Mouse (Mus musculus) midbrain, embryonic 13.5 days (tissue): Measurements from ENCODE around the gene Egfl7. TPM values are rescaled to one million over a fixed set of nuclear protein-coding genes. Genes with fewer than 3 reads are reported as not detected.
A peak's percentile ranks its signal among the peaks of the same experiment; 100 is the strongest.

ENCODE experiments used
- ATAC-seq: fragments of 200-750 bp; cut with Nextera tagmentation; 2 replicates; pipeline ENCODE4 v1.8.0; 2017; ENCODE audit warnings: mild to moderate bottlenecking, moderate TSS enrichment, moderate library complexity
- H3K27ac ChIP-seq: fragments of 300-500 bp; sonication (generic); 2 replicates; pipeline ENCODE4 v1.5.1; 2015; ENCODE audit warnings: inconsistent platforms, mild to moderate bottlenecking, moderate library complexity
- H3K27me3 ChIP-seq: fragments of 300-500 bp; sonication (generic); 2 replicates; pipeline ENCODE4 v1.6.1; 2015; ENCODE audit warnings: mild to moderate bottlenecking, inconsistent platforms
- H3K36me3 ChIP-seq: fragments of 300-500 bp; sonication (generic); 2 replicates; pipeline ENCODE4 v1.6.1; 2015; ENCODE audit warnings: mild to moderate bottlenecking, inconsistent platforms
- H3K4me1 ChIP-seq: fragments of 300-500 bp; sonication (generic); replicated peaks from 2 replicates; pipeline ENCODE4 v1.6.1; 2015; ENCODE audit warnings: inconsistent platforms
- H3K4me2 ChIP-seq: fragments of 300-500 bp; sonication (generic); replicated peaks from 2 replicates; pipeline ENCODE4 v1.6.1; 2015; ENCODE audit warnings: moderate library complexity, mild to moderate bottlenecking, inconsistent platforms
- H3K4me3 ChIP-seq: fragments of 300-500 bp; sonication (generic); replicated peaks from 2 replicates; pipeline ENCODE4 v1.5.1; 2015; ENCODE audit warnings: mild to moderate bottlenecking, inconsistent platforms
- H3K9ac ChIP-seq: fragments of 300-500 bp; sonication (generic); replicated peaks from 2 replicates; pipeline ENCODE4 v1.6.1; 2015; ENCODE audit warnings: mild to moderate bottlenecking, inconsistent platforms
- H3K9me3 ChIP-seq: fragments of 300-500 bp; sonication (generic); 2 replicates; pipeline ENCODE4 v1.6.1; 2016; ENCODE audit warnings: mild to moderate bottlenecking, inconsistent platforms
- WGBS: fragments of 180-500 bp; shearing (Covaris S2); methylation state at CpG from one replicate; pipeline ENCODE4 v1.1.7; 2015; 5-methylcytosine and 5-hydroxymethylcytosine counted together
- polyA plus RNA-seq: library from polyadenylated mRNA; unstranded; fragments of >200 nt; fragmentation: Nextera tagmentation; extraction: Ambion mirVana; gene quantifications from 2 replicates; pipeline ENCODE4 v1.2.1, GENCODE M21; 2015

The Egfl7 gene
- polyA plus RNA-seq, 1 experiment from 2014 or later, result 55.9 TPM

DNA sequence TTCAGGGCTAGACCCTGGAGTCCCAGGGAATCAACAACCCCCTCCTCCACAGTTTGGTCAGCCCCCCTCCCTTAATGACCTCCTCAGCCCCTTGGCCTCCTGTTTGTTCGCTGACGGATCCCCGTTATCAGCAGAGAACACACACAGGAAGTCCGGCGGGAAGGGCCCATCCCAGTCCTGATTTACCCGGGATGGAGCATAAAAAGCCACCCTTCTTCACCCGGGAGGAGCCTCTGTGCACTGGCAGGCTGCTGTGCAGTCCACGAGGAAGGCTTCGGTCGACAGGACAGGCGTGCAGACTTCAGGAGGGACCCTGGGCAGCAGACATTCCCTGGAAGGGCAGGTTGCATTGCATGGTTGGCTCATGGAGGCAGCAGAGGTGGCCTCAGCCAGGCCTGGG lies 3.8 kb downstream of the Egfl7 start:
- WGBS, result 75% methylated on average over 11 of the region's 11 CpGs
- H3K4me3 ChIP-seq, result peak overlapping the region; percentile 14; the same call in 1 of the 2 replicates
- no peaks in the 10 kb centered on the region for H3K36me3 ChIP-seq
- no peak for ATAC-seq
- peaks cover 14% of the 10 kb centered on the region for H3K4me1 ChIP-seq
- H3K27ac ChIP-seq, result 0 out of 2 replicates have a peak overlapping the region, but pooled peaks have one; percentile 51
- no peaks in the 10 kb centered on the region for H3K27me3 ChIP-seq
- H3K9me3 ChIP-seq, result no peaks in the 10 kb centered on the region
- no peak overlapping the region for H3K4me2 ChIP-seq
- H3K9ac ChIP-seq, result 0 out of 2 replicates have a peak overlapping the region, but pooled peaks have one; percentile 36

- no peaks in the 10 kb centered on the region for H3K36me3 ChIP-seq
- no peaks in the 10 kb centered on the region for H3K9me3 ChIP-seq
- no peaks in the 10 kb centered on the region for H3K27me3 ChIP-seq
- 72% methylated on average over 6 of the region's 6 CpGs for WGBS
- peak overlapping the region; percentile 23; the same call in 1 of the 2 replicates for H3K9ac ChIP-seq
- peaks cover 14% of the 10 kb centered on the region for H3K4me1 ChIP-seq
- H3K27ac ChIP-seq, result peak overlapping the region; percentile 1; the same call in 1 of the 2 replicates
- H3K4me3 ChIP-seq, result 0 out of 2 replicates have a peak overlapping the region, but pooled peaks have one; percentile 53
- ATAC-seq, result 0 out of 2 replicates have a peak, but pooled peaks have one; percentile 1
- H3K4me2 ChIP-seq, result no peak overlapping the region
Observed at GRCm38 (mm10) chr2:26585713-26586112, 5.9 kb downstream of the Egfl7 start.

- peak; percentile 85 for ATAC-seq
- no peaks in the 10 kb centered on the region for H3K36me3 ChIP-seq
- peaks cover 14% of the 10 kb centered on the region for H3K4me1 ChIP-seq
- no peaks in the 10 kb centered on the region for H3K27me3 ChIP-seq
- peak within 1 kb of the TSS; percentile 1; the same call in 1 of the 2 replicates for H3K27ac ChIP-seq
- H3K4me3 ChIP-seq, result peak within 1 kb of the TSS; percentile 53
- H3K9me3 ChIP-seq, result no peaks in the 10 kb centered on the region
- H3K4me2 ChIP-seq, result peak within 1 kb of the TSS; percentile 75
- 1% methylated on average over 64 of the region's 65 CpGs for WGBS
- H3K9ac ChIP-seq, result peak within 1 kb of the TSS; percentile 71
Observed at GRCm38 (mm10) chr2:26586294-26587043, 6.7 kb downstream of the Egfl7 start, which contains the start of gene Gm20532. TSS of gene Gm20532 (plus strand) at chr2:26586639.

- H3K36me3 ChIP-seq, result no peaks in the 10 kb centered on the region
- WGBS, result 7% methylated on average over 11 of the region's 11 CpGs
- peak overlapping the region; percentile 71 for H3K9ac ChIP-seq
- no peaks in the 10 kb centered on the region for H3K9me3 ChIP-seq
- peak overlapping the region; percentile 53 for H3K4me3 ChIP-seq
- no peak overlapping the region for H3K27ac ChIP-seq
- H3K27me3 ChIP-seq, result no peaks in the 10 kb centered on the region
- H3K4me1 ChIP-seq, result peaks cover 14% of the 10 kb centered on the region
- ATAC-seq, result peak; percentile 64; the same call in 1 of the 2 replicates
- H3K4me2 ChIP-seq, result peak overlapping the region; percentile 75
Observed at GRCm38 (mm10) chr2:26587044-26587405, 7.2 kb downstream of the Egfl7 start.

DNA sequence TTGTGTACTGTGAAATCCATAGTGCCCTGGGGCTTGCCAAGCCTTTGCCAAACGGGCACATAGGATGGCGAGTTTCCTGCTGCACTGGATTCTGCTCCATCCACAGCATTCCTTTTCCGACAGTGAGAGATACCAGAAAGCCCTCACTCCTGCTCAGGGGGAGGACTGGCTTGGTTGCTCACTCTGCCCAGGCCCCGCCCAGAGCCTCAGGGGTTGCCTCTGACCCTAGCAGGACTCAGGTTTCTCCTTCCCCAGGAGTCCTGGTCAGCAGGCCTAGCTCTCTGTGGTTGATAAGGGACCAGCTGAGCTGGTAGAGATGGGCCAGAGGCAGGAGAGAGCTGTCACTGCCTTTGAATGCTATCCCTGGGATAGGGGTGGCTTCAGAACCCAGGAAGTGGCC lies 8.8 kb downstream of the Egfl7 start:
- no peak for ATAC-seq
- H3K36me3 ChIP-seq, result no peaks in the 10 kb centered on the region
- no peaks in the 10 kb centered on the region for H3K27me3 ChIP-seq
- WGBS, result 46% methylated on average over 4 of the region's 4 CpGs
- peak overlapping the region; percentile 9; the same call in 1 of the 2 replicates for H3K4me2 ChIP-seq
- H3K27ac ChIP-seq, result no peak overlapping the region
- peaks cover 14% of the 10 kb centered on the region for H3K4me1 ChIP-seq
- no peak overlapping the region for H3K4me3 ChIP-seq
- H3K9me3 ChIP-seq, result no peaks in the 10 kb centered on the region
- peak overlapping the region; percentile 25 for H3K9ac ChIP-seq

GRCm38 (mm10) chr2:26589284-26589683 lies 9.5 kb downstream of the Egfl7 start:
- WGBS, result 92% methylated on average over 10 of the region's 10 CpGs
- ATAC-seq, result no peak
- Histone ChIP-seq H3K27ac (no peak overlapping the region), H3K4me1 (peaks cover 14% of the 10 kb centered on the region), H3K27me3 (no peaks in the 10 kb centered on the region), H3K9me3 (no peaks in the 10 kb centered on the region), H3K36me3 (no peaks in the 10 kb centered on the region), H3K4me2 (no peak overlapping the region), H3K9ac (no peak overlapping the region), H3K4me3 (no peak overlapping the region)

GRCm38 (mm10) chr2:26590282-26590681 lies 10.5 kb downstream of the Egfl7 start:
- H3K36me3 ChIP-seq, result no peaks in the 10 kb centered on the region
- H3K4me3 ChIP-seq, result no peak overlapping the region
- WGBS, result 98% methylated on average over 7 of the region's 7 CpGs
- H3K27ac ChIP-seq, result no peak overlapping the region
- no peak overlapping the region for H3K4me2 ChIP-seq
- ATAC-seq, result no peak
- H3K27me3 ChIP-seq, result no peaks in the 10 kb centered on the region
- no peaks in the 10 kb centered on the region for H3K9me3 ChIP-seq
- H3K4me1 ChIP-seq, result peaks cover 14% of the 10 kb centered on the region
- no peak overlapping the region; the same call in 1 of the 2 replicates for H3K9ac ChIP-seq

DNA sequence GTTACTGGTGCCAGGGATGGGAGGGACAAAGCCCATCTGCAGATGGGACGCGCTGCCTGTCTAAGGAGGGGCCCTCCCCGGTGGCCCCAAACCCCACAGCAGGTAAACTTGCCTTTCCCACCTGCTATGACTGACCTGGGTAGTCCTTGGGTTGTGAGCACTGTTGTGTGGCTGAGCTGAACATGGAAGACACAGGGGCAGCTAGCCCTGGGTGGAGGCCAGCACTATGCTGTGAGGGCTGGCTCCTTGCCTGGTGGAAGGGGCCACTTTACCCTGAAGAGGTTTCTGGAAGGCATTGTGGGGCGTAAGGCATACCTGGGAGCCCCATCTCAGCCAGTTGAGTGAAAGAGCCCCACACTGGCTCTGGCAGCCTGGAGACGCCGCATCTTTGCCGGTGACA lies 11.1 kb downstream of the Egfl7 start:
- 96% methylated on average over 7 of the region's 7 CpGs for WGBS

DNA sequence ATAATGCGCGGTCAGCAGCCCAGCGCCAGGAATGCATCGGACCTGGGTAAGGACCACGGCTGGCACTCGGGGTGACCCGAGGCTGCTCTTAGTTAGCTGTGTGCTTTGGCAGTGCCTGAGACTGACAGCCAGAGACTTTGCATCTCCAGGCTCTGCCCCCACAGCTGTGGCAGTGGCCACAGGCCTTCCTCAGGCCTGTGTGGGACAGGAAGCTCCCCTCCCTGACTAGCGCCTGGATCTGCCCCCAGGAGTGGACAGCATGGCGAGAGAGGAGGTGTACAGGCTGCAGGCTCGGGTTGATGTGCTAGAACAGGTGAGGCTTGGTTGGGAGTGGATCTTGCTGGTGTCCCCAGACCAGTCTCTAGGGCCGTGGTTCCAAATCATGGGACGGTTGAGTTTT lies 11.6 kb downstream of the Egfl7 start:
- H3K4me3 ChIP-seq, result no peak overlapping the region
- peaks cover 10% of the 10 kb centered on the region for H3K4me1 ChIP-seq
- no peak overlapping the region for H3K9ac ChIP-seq
- no peaks in the 10 kb centered on the region for H3K9me3 ChIP-seq
- H3K4me2 ChIP-seq, result no peak overlapping the region
- no peaks in the 10 kb centered on the region for H3K36me3 ChIP-seq
- ATAC-seq, result no peak
- no peak overlapping the region for H3K27ac ChIP-seq
- 83% methylated on average over 12 of the region's 12 CpGs for WGBS
- no peaks in the 10 kb centered on the region for H3K27me3 ChIP-seq

More for the DNA sequence above, 11.1 kb downstream of the Egfl7 start:
- ATAC-seq, result no peak
- Histone ChIP-seq H3K27me3 (no peaks in the 10 kb centered on the region), H3K9ac (no peak overlapping the region), H3K27ac (no peak overlapping the region), H3K9me3 (no peaks in the 10 kb centered on the region), H3K4me2 (no peak overlapping the region), H3K4me1 (peaks cover 14% of the 10 kb centered on the region), H3K4me3 (no peak overlapping the region), H3K36me3 (no peaks in the 10 kb centered on the region)

DNA sequence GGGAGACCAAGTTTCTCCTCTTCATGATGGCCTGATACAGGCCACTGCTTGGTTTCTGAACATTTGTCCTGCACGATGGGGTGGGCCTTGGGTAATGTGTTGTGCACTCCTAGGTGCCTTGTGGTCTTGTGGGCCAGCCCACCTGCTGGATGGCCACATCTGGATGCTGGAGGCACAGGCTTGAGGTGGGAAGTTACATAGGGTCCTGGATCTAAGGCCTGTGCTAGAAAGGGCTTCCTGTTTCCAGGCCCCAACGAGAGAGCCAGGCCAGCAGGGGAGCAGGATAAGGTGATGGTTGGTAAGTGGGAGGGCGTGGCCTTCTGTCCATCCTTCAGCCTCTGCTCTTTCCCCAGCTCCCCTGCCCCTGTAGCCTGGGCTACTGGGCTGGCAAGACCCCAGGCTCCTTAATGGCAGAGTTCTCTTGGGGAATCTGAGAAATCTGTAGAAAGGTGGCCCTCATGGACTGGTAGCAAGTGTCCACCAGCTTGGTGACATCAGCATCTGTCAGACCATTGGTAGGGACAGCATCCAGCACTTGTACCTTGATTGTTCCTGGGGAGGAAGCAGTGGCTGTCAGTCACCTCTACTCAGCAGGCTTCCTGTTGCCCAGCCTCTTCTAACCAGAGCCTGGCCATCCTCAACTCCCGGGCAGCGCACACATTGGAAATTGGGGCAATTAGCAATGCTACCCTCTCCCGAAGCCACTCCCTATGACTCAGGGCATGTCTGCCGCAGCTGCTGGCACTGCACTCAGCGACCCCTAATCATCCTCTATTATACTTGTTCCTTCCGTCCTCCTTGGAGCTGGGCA lies 13.6 kb downstream of the Egfl7 start:
- no peaks in the 10 kb centered on the region for H3K27me3 ChIP-seq
- no peak overlapping the region; the same call in 1 of the 2 replicates for H3K9ac ChIP-seq
- no peak overlapping the region for H3K4me2 ChIP-seq
- ATAC-seq, result no peak
- no peaks in the 10 kb centered on the region for H3K9me3 ChIP-seq
- H3K4me1 ChIP-seq, result no peaks in the 10 kb centered on the region
- no peaks in the 10 kb centered on the region for H3K36me3 ChIP-seq
- no peak overlapping the region for H3K27ac ChIP-seq
- 77% methylated on average over 9 of the region's 9 CpGs for WGBS
- H3K4me3 ChIP-seq, result no peak overlapping the region

- H3K9ac ChIP-seq, result no peak overlapping the region
- no peaks in the 10 kb centered on the region for H3K9me3 ChIP-seq
- no peaks in the 10 kb centered on the region for H3K27me3 ChIP-seq
- no peaks in the 10 kb centered on the region for H3K36me3 ChIP-seq
- no peak for ATAC-seq
- no peak overlapping the region for H3K27ac ChIP-seq
- 77% methylated on average over 9 of the region's 9 CpGs for WGBS
- H3K4me3 ChIP-seq, result no peak overlapping the region
- no peaks in the 10 kb centered on the region for H3K4me1 ChIP-seq
- no peak overlapping the region for H3K4me2 ChIP-seq
Observed at GRCm38 (mm10) chr2:26594022-26594346, 14.2 kb downstream of the Egfl7 start.

- H3K9ac ChIP-seq, result no peak overlapping the region
- H3K4me3 ChIP-seq, result no peak overlapping the region
- no peaks in the 10 kb centered on the region for H3K9me3 ChIP-seq
- H3K4me2 ChIP-seq, result no peak overlapping the region
- no peaks in the 10 kb centered on the region for H3K36me3 ChIP-seq
- no peaks in the 10 kb centered on the region for H3K4me1 ChIP-seq
- no peak for ATAC-seq
- 90% methylated on average over 7 of the region's 7 CpGs for WGBS
- H3K27me3 ChIP-seq, result no peaks in the 10 kb centered on the region
- H3K27ac ChIP-seq, result no peak overlapping the region
Observed at GRCm38 (mm10) chr2:26594461-26594933, 14.7 kb downstream of the Egfl7 start.
